Mouse (Mus musculus) liver, adult (tissue): ENCODE data around the gene Trpv4.

ENCODE experiments used
- GATA4 ChIP-seq: IDR thresholded peaks from 2 replicates; pipeline ENCODE4 v1.6.1; 2014; ENCODE audit warnings: mild to moderate bottlenecking, low read length; ENCODE audit not compliant: insufficient replicate concordance

Trpv4 gene

DNA sequence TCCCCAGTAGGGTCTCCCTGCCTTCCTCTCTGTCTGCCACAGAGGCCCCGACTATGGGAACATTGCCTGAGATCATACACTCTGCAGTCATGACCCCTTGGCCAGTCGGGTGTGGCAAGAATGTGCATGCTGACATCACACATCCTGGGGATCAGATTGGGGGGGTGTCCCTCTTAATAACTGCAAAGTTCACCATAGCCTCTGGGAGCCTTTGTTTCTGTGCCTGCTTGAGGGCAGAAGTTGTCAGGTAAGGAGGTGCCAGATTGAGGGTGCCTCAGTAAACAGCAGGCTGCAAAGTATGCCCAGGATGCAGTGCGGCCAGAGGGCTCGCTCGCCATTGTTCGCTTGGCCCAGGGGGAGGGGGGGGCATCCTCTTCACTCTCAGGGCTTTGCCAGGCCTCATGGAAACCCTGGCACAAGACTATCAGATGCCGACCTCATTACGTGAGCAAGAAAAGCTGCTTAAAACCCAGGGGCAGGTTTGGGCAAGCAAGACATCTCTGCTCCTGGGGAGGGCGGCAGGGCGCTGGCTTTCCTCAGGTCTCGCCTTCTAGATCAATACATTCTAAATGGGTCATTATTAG lies 9.4 kb downstream of the Trpv4 start:
- no peak for TF ChIP-seq GATA4

DNA sequence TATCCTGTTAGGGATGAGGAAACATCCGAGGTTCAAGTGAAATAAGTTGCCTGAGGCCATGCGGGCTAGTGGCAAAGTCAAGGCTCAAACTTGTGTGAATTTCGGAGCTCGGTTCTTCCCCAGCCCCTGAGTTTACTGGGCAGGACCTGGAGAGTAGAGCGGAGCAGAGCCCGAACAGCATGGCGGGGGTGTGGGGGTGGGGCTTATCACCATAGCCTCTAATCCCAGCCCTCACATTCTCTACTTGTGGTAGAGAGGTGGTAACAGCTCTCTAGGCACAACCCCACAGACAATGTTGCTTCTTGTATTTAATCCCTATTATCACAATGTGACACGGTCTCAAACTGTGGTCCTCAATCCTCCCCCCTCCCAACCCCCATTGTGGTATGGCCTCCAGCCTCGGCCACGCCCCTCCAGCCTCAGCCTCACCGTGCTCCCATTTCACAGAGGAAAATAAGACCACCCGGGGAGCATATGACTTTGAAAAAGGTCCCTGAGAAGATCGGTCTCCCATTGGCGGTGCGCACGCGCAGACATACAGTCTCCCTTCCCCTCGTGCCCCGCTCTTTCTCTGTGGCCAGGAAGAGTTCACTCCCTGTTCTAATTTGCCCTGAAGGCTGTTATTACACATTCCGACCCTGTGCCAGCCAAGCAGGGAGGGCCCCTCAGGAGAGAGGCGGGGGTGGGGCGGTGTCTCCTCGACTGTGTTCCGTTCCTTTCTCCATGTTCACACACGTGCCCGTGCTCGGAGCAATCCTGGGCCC lies 10.8 kb downstream of the Trpv4 start:
- TF ChIP-seq GATA4: no peak

DNA sequence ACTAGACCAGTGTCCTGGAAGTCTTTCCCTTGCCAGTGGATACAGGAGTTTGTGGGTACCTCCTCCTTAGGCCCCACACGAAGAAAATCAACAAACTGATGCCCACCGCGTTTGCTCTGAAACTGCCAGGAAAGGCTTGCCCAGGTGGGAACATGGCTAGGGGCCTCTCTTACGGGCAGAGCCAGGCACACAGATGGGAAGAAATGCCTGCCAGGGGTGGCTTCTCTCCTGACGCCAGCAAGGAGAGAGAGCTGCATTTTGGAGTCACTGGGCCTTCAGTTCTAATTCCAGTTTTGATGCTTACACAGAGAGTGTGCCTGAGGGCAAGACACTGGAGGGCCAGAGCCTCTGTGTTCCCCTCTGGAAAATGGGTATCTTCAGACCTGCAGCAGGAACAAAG lies 12.3 kb downstream of the Trpv4 start:
- no peak for TF ChIP-seq GATA4

DNA sequence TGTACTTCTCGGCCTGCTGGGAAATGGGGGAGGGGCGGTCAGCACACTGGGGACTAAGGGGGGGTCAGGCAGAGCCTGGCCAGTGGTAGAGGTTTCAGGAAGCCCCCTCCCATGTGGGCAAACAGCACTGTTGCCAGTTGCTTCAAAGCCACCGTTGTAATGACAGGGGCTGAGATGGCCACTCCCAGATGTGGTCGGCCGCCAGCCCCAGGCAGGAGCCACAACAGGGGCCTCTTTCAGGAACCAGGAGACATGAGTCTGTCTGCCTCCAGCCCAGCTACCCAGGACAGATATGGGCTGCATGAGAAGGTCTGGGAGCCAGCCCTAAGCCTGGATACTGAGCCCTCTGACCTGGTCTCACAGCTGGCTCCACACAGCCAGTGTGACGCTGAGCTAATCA lies 13.3 kb downstream of the Trpv4 start:
- TF ChIP-seq GATA4: no peak

DNA sequence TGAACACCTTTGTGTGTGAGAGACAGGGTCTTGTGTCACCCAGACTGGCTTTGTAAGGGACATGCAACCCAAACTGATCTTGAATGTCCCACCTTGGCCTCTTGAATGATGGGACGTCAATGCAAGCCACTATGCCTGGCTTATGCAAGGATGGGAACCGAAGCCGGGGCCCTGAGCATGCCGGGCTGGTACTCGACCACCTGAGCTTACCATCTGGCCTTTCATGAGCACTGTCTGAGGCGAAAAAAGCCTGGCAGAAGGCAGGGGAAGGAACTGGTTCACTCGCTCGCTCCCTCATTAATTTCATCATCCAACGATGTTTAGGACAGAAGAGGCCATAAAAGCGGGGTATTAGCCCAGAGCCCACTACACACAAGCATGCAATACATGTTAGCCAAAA lies 17.4 kb downstream of the Trpv4 start:
- no peak for TF ChIP-seq GATA4

DNA sequence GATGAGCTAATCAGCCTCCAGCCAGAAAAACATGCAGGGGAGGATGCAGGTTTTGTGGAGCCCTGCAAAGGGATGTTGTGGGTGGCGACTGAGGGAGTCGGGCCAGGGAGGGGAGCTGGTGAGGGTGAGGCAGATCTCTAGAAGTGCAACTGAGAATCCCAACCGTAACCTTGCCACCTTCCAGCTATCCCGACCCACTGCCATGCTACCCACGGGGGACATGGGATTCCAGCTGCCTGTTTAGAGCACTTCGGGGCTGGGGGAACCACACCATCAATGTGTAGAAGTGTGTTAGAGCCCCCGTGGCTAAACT lies 18.6 kb downstream of the Trpv4 start:
- TF ChIP-seq GATA4: no peak

DNA sequence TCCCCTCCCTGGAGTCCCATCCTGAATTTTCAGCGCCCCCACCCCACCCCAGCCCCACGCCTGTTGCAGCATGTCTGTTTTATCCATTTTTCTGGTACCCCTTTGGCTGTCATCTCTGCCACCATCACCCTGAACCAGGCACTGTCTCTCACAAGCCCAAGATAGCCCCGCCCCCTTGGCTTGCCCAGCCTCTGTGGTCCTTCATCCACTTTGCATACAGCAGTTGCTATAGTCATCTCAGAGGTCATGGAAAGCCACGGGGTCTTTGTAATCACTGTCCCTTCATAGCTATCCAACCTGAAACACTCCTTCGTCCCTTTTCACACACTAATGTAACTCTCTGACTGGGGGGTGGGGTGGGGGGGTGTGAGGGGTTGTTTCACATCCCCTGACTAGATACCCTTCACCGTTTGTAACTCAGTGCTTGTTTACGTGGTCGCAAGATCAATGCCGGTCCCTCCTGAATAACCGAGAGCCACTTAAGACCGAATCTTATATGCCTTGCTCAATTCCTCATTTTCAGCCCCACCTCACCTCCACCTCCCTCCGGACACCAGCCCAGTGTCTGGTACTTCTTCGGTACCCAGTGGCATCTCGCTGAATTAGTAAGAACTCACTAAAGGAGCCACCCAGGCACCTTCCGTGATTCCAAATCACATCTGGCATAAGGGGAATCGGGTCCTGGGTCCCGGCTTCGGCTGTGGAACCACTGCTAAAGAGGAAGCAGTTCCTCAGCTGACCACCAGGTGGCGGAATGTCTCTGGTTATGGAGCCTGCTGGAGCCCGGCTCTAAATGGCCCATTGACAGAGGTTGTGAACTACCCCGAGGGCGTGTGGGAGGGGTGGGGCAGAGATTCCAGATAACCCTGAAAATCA lies 19.2 kb downstream of the Trpv4 start:
- TF ChIP-seq GATA4: peak; percentile 14; the same call in 1 of the 2 replicates

DNA sequence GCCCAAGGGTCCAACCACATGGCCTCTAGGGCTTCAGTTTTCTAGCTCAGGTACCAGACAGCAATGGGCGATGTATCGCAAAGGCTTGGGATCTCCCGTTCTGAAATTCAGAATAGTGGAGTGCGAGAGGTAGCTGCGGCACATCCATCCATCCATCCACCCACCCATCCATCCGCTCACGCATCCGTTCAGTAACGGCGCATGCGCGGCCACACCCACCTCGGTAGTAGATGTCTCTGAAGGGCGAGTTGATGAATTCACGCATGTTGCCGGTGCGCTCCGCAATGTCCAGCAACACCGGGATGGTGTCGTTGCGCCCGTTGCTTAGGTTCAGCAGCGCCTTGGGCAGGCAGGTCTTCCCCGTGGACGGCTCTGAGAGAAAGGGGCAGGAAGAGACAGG lies 22.1 kb downstream of the Trpv4 start:
- TF ChIP-seq GATA4: no peak

DNA sequence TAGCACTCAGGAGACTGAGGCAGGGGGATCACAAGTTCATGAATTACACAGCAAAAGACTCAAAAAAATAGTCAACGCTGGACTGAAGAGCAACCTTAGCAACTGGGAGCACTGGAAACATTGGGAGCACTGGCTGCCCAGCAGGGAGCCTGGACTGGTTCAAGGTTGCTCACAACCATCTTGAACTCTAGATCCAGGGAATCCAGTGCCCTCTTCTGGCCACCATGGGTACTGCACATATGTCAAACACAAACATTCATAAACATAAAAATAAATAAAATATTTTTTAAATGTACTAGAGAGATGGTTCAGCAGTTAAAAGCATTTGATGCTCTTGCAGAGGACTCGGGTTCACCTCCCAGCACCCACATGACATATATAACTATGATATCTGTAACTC lies 26.9 kb downstream of the Trpv4 start:
- no peak for TF ChIP-seq GATA4

DNA sequence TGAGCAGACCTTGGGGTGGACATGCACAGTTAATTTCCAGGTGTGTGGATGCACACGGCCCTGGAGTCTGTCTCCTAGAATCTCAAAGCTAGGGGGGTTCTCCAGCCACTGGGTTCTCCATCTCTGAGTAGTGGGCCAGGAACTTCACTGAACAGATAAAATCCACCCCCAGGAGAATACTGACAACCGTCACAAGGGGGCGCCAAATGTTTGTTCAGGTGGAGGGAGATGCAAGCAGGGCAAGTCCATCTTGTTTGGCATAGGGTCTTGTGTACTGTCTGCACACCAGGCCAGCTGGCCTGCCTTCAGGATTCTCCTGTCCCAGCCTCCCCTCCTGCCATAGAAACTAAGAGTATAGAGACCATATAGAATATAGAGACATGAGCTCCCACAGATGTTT lies 32.6 kb downstream of the Trpv4 start:
- TF ChIP-seq GATA4: no peak

DNA sequence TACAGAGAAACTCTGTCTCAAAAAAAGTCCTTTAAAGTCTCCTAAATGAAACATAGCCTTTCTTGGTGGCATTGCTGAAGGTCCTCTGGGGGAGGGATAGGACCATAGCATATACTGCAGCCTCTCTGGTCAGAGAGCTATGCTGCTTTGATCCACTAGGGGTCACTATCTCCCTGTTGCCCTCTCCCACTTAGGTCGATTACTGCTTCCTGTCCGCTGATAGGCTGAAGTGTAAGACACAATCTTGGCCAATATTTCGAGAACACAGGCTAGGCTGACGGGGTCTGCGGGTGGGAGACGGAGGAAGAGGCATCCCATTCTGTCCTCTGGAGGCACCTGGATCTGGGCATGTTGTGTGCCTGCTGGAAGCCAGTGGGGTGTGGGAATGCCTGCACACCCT lies 37.9 kb downstream of the Trpv4 start:
- TF ChIP-seq GATA4: no peak

DNA sequence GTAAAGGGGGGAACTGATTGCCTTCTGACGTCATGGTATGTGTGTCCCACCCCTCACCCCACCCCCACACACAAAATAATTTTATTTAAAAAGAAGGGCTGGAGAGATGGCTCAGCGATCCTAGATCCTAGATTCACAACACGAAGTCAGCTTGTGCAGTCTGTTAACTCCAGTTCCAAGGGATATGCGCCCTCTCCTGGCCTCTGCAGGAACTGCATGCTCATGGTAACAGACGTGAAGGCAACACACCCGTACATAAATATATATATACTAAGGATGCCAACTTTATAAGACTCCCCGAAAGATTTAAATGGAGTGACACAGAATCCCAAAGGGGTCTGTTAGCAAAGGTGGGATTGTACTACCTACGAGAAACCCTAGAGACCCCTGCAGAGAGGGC lies 39.4 kb downstream of the Trpv4 start:
- no peak for TF ChIP-seq GATA4

DNA sequence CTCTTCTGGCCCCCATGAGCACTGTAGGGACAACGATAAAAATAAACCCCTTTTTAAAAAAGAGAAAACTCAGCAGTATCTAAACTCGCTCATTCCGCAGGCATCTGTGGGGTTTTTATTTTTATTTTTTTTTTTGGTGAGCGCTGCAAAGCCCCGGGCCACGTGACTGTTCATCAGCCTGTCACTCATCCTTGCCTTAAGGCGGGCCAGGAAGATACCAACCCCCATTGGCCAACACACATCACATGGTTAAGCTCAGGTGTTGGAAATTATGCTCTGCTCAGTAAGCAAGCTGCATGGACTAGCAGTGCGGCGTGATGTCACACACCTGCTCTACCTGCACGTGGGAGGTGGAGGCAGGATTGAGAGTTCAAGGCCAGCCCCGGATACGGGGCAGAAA lies 40.4 kb downstream of the Trpv4 start:
- no peak for TF ChIP-seq GATA4

DNA sequence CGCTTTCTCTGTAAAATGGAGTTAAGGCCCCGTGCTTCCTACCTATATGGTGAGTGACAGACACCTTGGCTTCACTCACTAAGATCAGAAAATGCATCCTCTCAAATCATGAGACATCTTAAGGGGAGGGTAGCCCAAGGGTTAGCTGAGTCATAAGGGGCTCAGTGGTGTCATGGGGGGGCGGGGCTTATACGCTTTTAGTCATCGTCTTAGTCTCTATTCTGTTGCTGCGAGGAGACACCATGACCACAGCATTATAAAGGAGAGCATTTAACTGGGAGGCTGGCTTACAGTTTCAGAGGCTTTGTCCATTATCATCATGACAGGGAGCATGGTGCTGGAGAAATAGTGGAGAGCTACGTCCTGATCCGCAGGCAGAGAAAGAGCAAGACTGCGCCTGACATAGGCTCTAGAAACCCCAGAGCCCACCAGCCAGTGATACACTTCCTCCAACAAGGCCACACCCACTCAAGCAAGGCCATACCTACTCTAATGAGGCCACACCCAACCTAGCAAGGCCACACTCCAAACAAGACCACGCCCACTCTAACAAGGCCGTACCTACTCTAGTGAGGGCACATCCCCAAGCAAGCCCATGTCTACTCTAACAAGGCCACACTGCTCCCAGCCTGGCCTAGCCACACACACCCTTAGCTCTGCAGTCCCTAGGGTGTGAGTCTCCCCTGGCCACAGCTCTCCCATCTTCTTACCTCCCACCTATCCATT lies 41.7 kb downstream of the Trpv4 start:
- TF ChIP-seq GATA4: no peak

DNA sequence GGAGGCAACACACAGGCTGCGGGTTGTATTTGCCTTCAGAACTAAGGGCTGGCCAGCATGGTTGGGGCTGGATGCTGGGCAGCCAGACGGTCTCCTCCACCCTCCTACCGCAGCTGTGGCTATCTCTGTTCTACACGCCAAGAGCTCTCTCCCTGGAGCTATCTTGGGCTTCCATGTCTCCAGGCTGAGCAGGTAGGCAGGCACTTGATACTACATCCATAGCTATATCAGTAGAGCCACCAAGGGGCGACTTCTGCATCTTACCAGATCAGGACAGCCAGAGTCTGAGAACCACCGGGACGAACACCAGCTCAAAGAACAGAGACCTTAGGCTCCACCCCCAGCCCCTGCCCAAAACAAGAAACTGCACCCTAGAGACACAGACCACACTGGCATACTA lies 43.4 kb downstream of the Trpv4 start:
- TF ChIP-seq GATA4: no peak
